Mouse (Mus musculus) erythroblast, adult 5-6 weeks (primary cell): ENCODE measurements around the gene Espn. TPM values are rescaled to one million over a fixed set of nuclear protein-coding genes. Genes with fewer than 3 reads are reported as not detected.

ENCODE experiments used
- ATAC-seq: replicated peaks from 2 replicates; pipeline ENCODE4 v1.8.0; 2016; ENCODE audit warnings: moderate number of reproducible peaks, mild to moderate bottlenecking, moderate TSS enrichment, inconsistent platforms; ENCODE audit not compliant: poor library complexity, low FRiP score, severe bottlenecking
- total RNA-seq, 2 experiments: library from RNA; stranded (forward) in 1 of 2; stranded (reverse) in 1 of 2; fragments of 150-400 nt in 1 of 2; fragments of 200-764, 138-1000 nt in 1 of 2; gene quantifications; 2 replicates each; pipeline versions ENCODE4 v1.2.3 to v1.2.4; 2015 to 2017; ENCODE audit warnings: low replicate concordance in 2 of 2

Gene Espn
- total RNA-seq (2015; ENCODE audit: low replicate concordance), result not detected in 2 replicates
- 0.34 and 0.42 TPM in 2 replicates for total RNA-seq (2017; ENCODE audit: low replicate concordance)

DNA sequence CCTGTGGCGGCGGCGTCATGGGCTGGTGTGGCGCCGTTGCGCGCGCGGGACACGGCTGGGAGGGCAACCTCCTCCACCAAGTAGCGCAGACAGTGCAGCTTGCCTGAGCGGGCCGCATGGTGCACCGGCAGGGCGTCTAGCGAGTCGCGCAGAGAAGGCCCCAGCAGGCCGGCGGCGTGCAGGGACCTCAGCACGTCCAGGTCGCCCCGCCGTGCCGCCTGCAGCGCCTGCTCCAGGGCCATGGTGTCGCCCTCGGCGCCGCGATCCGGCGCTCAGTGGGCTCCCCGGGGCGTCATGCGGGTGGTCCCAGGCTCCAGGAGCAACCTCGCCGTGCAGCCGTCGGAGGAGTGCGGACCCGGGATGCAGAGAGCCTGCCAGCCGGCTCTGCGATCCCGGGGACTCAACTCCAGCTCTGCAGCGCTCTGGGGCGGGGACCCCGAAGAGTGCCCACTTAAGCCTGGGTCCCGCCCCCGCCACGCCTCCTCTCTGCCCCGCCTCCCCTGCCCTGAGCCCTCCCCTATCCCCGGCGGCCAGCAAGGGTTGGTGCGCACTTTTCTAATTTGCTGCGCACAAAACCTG is at the start of gene Espn:
Espn (minus strand) TSS at position 406 of the 579 bp plus-strand sequence.
- no peak for ATAC-seq

DNA sequence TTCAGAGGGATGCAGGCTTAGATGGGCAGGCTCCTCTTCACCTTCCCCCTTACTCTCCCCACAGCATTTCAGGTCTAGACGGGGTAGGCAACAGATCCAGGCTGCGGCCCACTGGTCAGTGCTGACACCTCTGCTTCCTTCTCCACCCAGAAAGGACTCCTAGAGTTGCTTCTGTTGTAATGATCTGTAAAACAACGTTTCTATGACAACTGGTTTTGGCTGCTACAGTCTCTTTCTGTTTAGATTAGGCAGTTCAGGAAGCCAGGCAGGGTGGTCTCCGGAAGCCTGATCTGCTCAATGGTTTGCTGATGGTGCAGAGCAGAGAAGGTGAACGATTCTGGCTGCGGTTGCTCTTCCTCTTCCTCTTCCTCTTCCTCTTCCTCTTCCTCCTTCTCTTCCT is 49.3 kb upstream of the Espn start:
- no peak for ATAC-seq

DNA sequence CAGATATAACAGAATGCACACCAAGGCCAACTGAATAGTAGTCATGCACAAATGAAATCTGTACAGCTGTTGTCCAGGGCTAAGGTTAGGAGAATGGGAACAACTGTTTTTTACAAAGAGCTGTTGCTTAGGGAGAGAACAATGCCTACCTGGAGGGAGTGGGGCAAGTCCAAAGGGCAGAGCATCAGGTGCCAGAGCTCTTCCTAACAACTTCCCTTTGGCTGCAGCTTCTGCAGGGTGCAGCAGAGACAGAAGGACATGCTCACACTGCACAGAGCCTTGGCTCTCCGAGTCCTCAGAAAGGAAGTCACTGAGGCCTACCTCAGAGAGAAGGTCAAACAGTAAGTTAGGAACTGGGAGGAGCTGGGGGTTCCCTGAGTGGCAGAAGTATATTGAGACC is 47.4 kb upstream of the Espn start:
- no peak for ATAC-seq

- ATAC-seq, result no peak
These were observed 45.4 kb upstream of the Espn start for GRCm38 (mm10) chr4:152197545-152197944.

GRCm38 (mm10) chr4:152196276-152196675 is 44.1 kb upstream of the Espn start:
- ATAC-seq, result no peak

DNA sequence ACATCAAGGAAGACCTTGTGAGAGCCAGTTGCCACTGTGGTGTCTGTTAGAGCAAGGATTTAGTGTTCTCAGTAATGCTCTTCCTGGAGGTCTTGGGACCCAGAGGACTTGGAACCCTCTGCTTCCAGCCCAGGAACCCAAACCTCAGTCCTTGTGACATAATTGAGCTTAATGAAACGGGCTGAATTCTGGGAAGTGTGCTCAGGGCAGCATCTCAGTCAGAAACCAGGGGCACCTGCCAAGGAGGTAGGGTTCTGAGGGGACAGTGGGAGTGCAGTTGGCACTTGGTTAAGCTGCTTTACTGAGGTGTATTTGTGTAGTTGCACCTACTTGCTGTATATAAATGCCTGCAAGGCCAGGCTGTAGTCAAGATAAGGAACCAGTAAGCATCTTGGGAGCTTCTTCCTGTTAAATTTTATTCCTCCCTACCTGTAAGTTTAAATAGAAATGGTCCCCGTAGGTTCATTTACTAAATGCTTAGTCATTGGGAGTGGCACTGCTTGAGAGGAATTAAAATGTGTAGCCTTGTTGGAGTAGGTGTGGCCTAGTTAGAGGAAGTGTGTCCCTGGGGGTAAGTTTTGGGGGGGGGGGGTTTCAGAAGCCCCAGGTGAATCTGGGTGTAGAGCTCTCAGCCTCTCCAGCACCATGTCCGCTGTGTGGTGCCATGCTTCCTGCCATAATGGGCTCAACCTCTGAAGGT is 42.5 kb upstream of the Espn start:
- no peak for ATAC-seq

DNA sequence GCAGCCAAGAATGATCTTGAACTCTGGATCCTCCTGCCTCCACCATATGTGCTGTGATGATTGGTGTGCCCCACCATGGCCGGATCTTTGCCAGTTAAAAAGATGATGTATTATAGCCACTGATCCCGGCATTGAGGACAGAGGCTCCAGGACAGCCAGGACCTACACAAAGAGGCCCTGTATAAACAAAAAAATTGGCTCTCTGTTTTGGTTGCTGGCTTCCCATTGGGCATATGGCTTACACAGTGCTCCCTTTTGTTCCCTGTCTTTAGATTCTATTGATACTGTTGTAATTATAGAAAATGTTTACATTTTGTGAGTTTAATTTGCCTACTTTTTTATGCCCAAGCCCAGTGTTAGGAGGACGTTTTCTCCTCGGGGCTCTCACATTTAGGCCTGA is 40.4 kb upstream of the Espn start:
- ATAC-seq, result no peak

DNA sequence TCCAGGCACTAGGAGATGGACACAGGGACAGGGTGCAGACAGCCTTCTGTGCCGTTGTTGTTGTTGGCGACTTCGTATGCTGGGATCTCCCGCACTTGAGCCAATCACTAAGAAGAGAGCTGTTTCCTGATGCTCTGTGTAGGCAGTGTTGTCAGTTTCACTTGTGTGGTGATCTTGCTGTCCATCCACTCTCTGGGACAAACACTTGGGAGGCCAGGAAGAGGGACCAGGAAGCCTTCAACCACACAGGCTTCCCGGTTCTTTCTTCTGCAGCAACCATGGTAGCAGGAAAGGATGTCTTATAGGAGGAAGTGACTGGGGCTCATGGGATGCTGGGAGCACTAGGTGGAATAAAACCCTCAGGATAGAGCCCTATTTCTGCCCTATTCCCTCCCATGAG is 38.5 kb upstream of the Espn start:
- ATAC-seq, result no peak

GRCm38 (mm10) chr4:152190096-152190653 is 38.0 kb upstream of the Espn start:
- no peak for ATAC-seq

- no peak for ATAC-seq
These were observed 37.5 kb upstream of the Espn start for GRCm38 (mm10) chr4:152189691-152190090.

DNA sequence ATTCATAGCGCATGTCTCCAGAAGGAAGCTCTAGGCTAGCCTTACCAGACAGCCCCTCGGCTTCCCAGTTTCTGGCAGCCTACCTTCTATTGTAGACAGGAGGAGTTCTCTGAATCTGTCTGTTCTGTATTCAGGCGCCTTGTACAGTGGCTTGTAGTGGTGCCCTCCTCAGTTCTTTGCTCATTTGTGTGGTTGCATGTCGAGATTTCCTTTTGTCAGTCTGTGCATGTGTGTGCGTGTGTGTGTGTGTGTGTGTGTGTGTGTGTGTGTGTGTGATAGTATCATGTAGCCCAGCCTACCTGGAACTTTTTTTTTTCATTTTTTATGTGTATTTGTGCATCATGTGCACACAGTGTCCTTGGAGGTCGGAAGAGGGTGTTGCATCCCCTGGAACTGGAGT is 36.9 kb upstream of the Espn start:
- no peak for ATAC-seq

DNA sequence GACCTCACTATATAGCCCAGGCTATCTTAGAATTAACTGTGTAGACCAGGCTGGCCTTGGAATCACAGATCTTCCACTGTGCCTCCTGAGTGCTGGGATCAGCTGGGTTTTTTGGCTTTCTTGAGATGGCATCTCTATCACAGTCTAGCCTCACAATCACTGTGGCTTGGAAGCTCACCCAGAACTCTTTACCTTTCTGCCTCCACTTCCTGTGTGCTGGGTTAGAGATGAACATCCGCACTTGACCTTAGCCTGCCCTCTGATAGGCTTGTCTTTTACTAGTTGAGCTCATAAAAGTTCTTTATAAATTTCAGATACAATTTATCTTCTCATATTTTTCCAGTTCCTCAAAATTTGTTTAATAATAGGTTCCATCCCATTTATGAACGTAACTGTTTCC is 36.5 kb upstream of the Espn start:
- no peak for ATAC-seq

- ATAC-seq, result no peak
These were observed 35.0 kb upstream of the Espn start for GRCm38 (mm10) chr4:152187142-152187541.

DNA sequence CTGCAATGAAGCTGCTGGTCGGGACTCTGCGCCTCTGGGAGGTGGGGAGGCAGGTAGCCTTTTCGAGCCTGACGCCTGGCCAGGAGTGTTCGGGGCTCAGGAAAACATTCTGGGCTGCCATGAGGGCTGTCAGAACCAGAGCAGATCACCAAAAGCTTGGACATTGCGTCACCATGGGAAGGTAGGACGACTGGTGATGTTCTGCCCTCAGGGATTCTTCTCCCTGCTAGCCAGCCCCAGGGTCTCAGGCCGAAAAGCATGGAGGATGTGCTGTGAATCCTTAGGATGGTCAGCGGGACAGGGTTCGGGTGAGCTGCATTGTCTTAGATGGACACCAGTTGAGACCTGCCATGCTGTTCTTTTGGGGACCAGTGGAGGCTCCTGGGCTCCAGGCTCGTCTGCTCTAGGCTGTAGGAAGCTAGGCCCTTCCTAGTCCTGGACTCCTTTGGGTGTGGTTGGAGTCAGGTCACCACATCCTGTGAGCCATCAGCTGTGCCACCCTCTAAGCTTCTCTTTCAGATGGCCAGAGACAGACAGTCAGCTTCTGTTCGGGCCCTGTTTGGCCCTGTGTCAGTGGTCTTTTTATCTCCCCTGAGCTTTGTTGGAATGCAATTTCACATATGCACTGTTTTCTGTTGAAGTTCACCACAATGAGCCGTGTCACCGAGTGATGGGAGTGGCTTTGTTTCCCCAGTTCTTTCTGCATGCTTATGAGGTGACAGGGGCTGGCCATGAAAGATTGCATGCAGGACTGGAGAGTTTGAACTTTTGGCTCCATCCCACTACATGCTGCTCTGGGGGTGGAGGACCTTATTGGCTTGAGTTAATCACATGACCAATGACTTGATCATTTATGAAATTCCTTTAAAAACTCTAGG is 34.3 kb upstream of the Espn start:
- ATAC-seq, result no peak

DNA sequence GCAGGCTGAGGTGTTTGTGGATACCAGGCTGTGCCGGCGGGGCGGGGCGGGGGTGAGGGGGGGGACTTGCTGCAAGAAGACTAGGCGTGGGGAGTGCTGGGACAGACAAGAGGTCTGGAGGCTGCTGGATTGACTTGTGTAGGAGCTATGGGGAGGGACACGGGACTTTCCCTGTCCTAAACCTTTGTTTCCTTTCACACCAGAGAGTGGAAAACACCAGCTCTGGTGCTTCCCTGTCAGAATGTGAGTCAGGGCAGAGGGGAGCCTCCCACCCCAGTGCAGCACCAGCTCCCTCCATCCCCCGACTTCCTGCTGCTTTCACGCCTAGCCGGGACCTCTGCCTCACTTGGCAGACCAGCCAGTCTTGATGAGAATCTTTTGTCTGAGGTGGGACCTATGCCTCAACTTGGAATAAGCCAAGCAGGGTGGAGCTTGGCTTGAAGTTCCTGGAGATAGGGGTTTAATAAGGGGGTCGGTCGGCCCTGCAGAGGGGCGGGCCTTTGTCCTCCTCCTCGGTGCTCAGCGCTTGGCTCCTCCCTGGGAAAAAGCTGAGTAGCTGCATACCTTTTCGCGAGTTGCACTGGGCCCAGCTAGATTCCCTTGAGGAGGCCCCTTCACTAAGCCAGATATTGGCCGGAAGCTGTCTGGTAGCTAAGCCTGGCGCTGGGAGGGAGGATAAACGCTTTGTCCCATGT is 33.5 kb upstream of the Espn start:
- no peak for ATAC-seq

DNA sequence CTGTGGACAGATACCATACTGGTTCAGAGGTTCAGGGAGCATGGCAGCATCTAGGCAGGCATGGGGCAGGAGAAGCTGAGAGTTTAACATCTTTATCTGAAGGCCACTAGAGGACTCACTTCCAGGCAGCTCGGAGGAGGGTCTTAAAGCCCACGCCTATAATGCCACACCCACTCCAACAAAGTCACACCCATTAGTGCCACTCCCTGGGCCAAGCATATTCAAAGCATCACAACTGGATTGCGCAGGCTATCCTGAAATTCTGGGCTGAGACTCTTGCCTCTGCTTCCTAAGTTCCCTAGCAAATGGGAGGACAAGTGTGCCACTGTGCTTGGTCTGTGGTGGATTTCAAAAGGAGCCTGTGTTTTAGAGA is 33.0 kb upstream of the Espn start:
- no peak for ATAC-seq

- no peak for ATAC-seq
These were observed 32.3 kb upstream of the Espn start for GRCm38 (mm10) chr4:152184353-152185035.

- no peak for ATAC-seq
These were observed 30.0 kb upstream of the Espn start for GRCm38 (mm10) chr4:152182205-152182604.

DNA sequence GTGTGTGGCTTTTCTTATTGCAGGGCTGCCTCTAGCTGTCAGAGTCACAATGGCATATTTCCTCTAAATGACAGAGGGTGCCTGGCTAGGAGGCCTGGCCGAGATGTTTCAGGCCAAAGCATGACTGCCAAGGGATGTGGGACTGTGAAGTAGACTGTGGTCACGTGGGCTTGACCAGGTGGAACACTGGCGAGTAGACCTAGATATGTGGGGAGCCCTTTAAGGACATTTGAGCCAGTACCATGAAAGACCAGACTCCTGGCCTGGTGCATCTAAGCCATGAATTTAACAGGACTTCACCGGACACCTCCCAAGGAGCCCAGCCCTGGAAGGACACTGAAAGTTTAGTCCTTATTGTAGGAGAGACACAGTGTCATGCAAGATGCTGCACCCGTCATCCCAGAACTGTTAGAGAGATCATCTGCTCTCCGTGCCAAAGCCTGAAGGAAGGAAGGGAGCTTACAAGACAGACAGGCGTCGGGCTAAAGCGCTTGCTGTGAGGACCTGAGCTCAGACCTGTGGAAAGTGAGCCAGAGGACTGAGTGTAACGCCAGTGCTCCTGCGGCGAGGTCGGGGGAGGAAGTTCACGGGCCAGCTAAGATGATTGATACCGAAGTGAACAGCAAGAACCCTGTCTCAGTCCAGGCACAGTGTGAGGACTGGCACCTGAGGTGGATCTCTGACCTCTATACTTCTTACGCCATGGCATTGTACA is 27.9 kb upstream of the Espn start:
- no peak for ATAC-seq
